Mouse (Mus musculus) megakaryocyte, embryonic 14.5 days (primary cell): ENCODE data around the gene Fam20b.

ENCODE experiments used
- FLI1 ChIP-seq: IDR thresholded peaks from 2 replicates; pipeline ENCODE4 v1.6.1; 2012; ENCODE audit warnings: low read length, inconsistent platforms, mixed read lengths
- GATA1 ChIP-seq: IDR thresholded peaks from 3 replicates; pipeline ENCODE4 v1.6.1; 2012; ENCODE audit warnings: mixed read lengths, low read length, inconsistent platforms, borderline replicate concordance

DNA sequence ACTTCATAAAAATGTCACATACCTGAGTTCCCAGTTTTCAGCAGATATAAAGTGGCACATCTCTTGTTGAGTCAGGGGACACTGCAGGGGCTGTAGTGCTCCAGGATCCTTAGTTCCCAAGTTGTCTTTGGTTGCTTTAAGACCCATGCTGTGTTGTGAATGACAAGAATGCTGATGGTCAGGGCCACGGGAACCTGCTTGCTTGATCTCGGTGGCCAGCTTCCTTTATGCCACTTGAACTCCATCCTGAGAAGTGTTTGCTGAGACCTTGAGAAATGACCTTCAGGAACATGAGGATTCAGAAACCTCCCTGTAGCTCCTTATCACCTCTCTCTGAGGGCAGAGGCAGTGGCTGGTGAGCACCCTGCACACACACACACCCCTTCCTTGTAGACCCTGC, 70.2 kb downstream of the Fam20b start:
- no peak for TF ChIP-seq GATA1
- TF ChIP-seq FLI1: no peak
